Mouse (Mus musculus): ENCODE results near the gene Gbf1.

DNA sequence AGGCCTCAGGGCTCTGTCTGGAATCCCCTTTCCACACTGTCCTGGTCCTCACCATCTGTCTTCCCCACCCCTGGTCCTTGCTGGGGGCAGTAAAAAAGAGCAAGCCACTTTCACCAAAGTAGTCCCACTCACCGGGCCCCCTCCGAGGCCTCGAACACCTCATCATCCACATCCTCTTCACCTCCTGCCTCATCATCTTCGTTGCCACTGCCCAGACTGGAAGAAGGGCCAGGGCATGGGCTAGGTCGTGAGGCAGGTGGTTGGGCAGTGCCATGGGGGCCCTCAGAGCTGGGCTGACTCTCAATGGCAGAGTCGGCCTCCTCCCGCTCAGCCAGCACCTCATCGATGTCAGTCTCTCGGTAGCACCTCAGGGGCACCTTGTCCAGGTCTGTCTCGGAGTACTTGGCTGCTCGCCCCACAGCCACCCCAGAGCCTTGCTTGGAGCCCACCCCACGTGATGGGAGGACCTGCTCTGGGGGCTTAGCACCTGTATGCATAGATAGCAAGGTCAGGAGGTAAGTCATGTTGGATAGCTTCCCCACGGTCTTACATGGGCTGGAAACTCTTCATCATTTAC lies 170.8 kb downstream of the Gbf1 start:
- no peak for TF ChIP-seq POLR2A (IDR thresholded peaks at IDR 0.05; ENCODE audit: insufficient read depth, low read length)
- no peak for TF ChIP-seq CTCF (IDR thresholded peaks at IDR 0.05; ENCODE audit: low read depth, low read length)
- no peak for TF ChIP-seq EP300 (IDR thresholded peaks at IDR 0.05; ENCODE audit: insufficient read depth, low read depth, low read length)

Measured in ES-Bruce4 (cell line).